Mouse (Mus musculus) kidney, adult 2 months (tissue): ENCODE results near the gene Prrt2.

Experiments
- CTCF ChIP-seq: fragments of 200-500 bp; conservative IDR thresholded peaks from 2 replicates; pipeline ENCODE4 v1.5.1; 2011; ENCODE audit warnings: low read depth, mild to moderate bottlenecking, control low read depth, low read length, moderate library complexity, mixed read lengths; ENCODE audit not compliant: insufficient read depth, insufficient read length
- POLR2A ChIP-seq: fragments of 200-500 bp; IDR thresholded peaks from one replicate; pipeline ENCODE4 v1.6.1; 2011; ENCODE audit warnings: low read depth, low read length, control low read depth

DNA sequence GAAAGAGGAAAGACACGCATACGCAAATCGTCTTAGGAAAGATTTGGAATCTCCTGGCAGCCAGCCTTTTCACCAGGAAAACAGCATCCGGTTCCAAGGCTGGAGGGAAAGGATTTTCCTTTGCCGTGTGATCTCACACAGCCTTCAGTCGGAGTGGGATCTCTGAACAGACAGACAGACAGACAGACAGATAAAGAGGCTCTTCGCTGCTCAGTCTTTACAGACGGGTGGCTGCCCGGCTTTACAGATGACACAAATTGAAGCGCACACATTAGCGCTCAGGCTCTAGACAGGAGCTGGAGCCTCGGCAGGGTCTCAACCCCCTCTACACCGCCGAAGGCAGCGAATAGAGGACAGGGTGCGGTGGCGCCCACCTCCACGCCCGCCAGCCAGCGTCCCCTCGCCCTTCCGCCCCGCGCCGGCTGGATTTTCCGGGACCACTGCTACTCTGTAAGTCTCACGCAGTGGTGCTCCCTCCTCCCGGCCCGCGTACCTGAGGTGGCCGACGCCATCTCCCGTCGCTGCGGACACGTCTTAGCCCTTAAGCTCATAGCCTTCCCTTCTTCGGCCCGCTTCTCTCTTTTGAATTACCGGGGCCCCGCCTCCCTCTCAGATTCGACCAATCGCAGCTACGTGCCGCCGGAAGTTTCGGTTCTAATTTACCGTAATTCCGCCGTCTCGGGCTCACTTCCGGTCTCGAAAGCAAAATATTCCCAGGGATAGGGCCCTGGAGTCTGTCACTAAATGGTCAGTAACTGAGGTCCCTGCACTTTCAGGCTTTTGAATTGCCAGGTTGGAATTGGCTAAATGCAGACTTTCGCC is 21.1 kb upstream of the Prrt2 start, which contains the start of gene Kif22:
- TF ChIP-seq CTCF, result no peak
- no peak for TF ChIP-seq POLR2A
